Mouse (Mus musculus) kidney, adult 18-20 months (tissue): Measurements from ENCODE around the gene Tktl1.
"Not testable (repeated sequence)": the region's sequence is repeated elsewhere in the genome, so short reads cannot be mapped to it uniquely, and the experiment has no call there.

Experiments
- DNase-seq: peaks from one replicate; pipeline ENCODE4 v3.0.0; 2021

The Tktl1 gene

DNA sequence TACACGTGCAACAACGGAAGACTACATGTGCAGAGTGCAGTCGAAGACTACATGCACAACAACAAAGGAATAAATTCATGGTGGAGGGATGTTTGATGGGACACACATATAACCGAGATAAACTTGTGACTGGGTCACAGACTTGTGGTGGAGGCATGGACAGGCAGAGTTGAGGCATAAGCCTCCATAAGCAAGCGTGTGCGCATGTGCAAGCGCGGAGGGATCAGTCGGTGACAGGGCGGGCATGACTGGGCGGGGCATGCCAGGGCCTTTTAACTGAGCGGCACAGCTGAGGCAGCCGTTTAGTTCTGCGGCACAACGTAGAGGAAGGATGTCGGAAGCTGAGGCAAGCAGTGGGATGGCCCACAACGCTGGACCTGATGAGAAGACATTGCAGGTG, at the start of gene Tktl1:
Gene Tktl1 (plus strand): TSS at position 301 of the 400 bp plus-strand sequence.
- DNase-seq, result no peak

GRCm38 (mm10) chrX:74135263-74135662, 41.8 kb upstream of the Tktl1 start, which contains the start of gene Mecp2:
Gene Mecp2, minus strand, starts transcription at chrX:74135363.
- not testable (repeated sequence) for DNase-seq

DNA sequence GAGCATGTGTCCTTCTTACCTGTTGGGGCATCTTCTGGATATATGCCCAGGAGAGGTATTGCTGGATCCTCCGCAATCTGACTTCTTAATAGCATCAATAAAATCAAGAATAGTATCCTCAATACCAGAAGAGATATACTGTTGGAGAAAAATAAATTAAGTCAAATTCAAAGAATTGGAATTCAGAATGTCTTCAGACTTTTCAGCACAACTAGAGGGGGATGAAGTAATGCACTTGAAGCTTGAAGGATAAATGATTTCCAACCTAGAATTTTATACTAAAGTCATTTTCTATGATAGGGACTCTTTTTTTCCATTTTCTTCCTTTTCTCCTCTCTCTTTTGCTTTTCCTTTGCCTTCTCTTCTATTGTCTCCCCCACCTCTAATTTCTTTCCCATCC, 9.3 kb upstream of the Tktl1 start, which contains the start of gene Tex28:
Gene Tex28 (minus strand): TSS at position 101 of the 400 bp plus-strand sequence.
- DNase-seq, result no peak

DNA sequence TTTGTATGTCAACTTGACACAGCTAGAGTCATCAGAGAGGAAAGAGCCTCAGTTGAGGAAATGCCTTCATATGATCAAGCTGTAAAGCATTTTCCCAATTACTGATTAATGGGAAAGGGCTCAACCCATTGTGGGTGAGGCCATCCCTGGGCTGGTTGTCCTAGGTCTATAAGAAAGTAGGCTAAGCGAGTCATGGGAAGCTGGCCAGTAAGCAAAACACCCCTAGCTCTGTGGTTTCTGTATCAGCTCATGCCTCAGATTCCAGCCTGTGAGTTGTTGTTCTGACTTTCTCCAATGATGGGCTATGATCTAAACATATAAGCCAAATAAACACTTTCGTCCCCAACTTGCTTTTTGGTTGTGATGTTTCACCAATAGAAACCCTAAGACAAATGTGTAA, 26.5 kb downstream of the Tktl1 start:
- no peak for DNase-seq

DNA sequence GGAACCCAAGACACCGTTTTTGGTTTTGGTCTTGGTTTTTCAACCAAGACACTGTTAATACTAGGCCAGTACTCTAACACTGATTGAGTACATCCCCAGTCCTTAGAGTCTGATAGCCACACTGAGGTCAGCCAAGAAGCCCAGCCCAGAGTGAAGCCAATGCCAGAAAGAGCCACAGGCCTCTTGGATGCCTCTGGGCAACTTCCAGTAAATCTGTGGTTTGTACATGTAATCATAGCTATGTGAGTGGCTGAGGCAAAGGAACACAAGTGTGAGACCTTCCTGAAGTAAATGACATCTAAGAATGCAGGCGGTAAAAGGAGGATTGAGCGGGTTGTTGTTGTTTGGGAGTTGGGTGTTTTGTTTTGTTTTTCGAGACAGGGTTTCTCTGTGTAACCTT, 41.4 kb downstream of the Tktl1 start:
- DNase-seq, result no peak

- no peak for DNase-seq
Observed at GRCm38 (mm10) chrX:74219449-74219848, 42.4 kb downstream of the Tktl1 start.

GRCm38 (mm10) chrX:74220099-74220498, 43.0 kb downstream of the Tktl1 start:
- not testable (repeated sequence) for DNase-seq

- DNase-seq, result no peak
Observed at GRCm38 (mm10) chrX:74230038-74230437, 53.0 kb downstream of the Tktl1 start.

DNA sequence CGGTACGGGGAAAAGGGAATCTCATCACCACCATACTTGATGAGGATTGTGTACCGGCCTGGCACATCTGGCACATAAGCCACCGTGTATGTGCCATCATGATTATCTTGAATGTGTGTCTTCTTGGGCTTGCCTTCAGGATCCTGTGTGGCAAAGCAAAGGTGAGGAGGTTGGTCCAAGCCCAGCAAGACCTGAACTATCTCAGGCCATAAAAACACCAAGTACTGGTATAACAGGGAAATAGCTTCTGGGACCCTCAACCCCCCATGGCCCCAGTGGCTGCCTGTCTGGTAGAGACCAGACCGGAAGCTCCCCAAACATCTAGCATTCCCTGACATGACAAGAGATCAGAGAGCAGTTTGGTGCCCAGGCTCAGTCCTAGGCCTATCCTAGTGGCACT, 56.1 kb downstream of the Tktl1 start:
- no peak for DNase-seq

GRCm38 (mm10) chrX:74240332-74240731, 63.3 kb downstream of the Tktl1 start:
- no peak for DNase-seq

- no peak for DNase-seq
Observed at GRCm38 (mm10) chrX:74243396-74243795, 66.3 kb downstream of the Tktl1 start.

GRCm38 (mm10) chrX:74243807-74244206, 66.7 kb downstream of the Tktl1 start:
- no peak for DNase-seq

GRCm38 (mm10) chrX:74244614-74245083, 67.6 kb downstream of the Tktl1 start:
- DNase-seq, result peak; percentile 13

- no peak for DNase-seq
Observed at GRCm38 (mm10) chrX:74245107-74245506, 68.0 kb downstream of the Tktl1 start.

GRCm38 (mm10) chrX:74245687-74246086, 68.6 kb downstream of the Tktl1 start:
- peak; percentile 64 for DNase-seq

DNA sequence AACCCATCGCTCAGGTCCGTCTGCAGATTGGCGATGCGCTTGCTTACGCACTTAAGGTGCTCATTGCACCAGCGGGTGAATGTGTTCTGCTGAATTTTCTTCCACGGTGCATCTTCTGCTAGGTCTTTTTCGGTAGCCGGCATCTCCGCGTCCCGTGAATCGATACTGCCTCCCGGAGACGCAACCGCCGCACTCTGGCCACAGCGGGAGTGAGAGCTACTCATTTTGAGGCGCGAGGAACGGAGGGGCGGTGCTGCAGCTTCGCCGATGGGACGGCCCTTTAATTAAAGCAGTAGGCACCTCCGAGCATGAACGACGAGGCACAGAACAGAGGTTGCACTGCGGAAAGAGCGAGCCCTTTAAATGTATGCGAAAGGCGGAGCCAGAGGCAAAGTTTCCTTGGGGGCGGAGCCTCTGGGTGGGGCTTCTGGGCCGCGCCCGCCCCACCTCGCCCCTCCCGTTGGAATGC, 69.2 kb downstream of the Tktl1 start:
- DNase-seq, result peak; percentile 85

DNA sequence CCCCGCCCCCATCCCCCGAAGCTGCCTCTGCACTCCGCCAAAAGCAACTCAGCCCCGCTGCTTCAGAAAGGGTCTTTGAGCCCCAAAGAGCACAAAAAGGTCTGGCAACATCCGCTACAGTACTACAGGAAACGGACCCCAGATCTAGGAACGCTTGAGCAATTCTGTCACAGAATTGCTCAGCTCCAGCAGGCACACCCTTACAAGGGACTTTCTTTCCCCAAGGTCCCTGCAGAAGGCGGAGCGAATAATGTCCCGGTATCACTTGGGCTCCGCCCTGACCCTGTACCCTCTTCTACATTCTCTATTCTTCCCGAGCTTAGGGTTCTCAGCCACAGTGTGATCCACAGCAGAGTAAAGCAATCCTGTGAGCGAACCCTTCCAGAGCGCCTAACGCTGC, 69.6 kb downstream of the Tktl1 start:
- no peak for DNase-seq

DNA sequence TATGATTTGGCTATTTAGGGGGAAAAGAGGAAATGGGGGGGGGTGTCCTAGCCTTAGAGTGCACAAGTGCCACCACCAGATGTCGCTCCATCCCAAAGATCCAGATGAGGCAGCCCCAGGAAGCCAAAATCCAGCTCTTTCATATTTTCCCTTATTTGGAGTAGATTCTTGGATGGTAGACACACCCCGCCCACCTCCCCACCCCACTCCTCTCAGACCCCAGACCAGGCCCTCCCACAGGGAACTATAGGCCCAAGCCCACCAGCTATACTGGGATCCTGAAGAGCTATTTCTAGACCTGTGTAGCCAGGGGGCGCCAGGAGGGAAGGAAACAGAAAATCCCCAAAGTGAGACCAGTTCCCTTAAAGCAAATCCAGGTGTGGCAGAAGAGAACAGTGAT, 71.6 kb downstream of the Tktl1 start:
- DNase-seq, result peak; percentile 76

DNA sequence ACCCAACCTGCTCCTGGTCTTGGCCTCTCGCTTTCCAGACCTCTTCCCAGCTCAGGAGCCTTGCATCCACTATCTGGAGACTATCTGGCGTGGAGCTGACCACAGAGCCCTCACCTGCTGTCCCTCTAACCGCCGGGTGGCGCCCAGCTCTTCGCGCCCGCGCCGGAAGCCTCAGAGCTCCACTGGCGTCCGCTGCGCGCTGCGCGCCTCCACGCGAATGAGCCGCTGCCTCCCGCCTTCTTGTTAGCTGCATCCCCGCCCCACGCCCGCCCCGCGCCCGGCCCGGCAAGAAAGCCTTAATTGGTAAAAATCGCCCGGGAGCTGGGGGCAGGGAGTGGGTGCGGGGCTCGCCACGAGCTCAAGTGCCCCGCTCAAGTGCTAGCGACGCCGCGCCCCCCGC, 72.6 kb downstream of the Tktl1 start, which contains the start of gene Flna:
Gene Flna (minus strand): TSS at position 206 of the 400 bp plus-strand sequence.
- peak; percentile 75 for DNase-seq

- peak; percentile 89 for DNase-seq
Observed at GRCm38 (mm10) chrX:74254153-74254887, 77.3 kb downstream of the Tktl1 start, which contains the start of gene Emd. Gene Emd, plus strand, starts transcription at chrX:74254687.

DNA sequence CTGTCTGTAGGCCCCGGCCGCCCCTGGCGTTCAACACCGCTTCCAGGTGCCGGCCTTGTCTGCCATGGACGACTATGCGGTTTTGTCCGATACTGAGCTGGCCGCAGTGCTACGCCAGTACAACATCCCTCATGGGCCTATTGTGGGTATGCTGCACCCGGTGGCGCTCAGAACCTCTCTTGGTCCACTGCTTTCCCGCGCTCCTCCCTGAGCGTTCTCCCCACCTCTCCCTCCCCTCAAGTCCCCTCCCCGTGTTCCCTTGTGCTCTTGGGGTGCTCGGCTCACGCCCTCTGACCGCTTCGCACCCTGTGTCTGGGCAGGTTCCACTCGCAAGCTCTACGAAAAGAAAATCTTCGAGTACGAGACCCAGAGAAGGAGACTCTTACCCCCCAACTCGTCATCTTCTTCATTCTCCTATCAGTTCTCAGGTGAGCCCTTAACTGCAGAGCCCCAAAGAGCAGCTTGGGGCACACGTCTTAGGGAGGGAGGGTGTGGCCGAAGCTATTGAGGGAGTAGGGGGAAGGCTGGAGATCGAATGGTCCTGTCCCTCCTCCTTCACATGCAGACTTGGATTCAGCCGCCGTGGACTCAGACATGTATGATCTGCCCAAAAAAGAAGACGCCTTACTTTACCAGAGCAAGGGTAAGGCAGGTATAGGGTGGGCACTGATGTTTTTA, 78.0 kb downstream of the Tktl1 start:
- DNase-seq, result no peak

GRCm38 (mm10) chrX:74257746-74258145, 80.7 kb downstream of the Tktl1 start:
- no peak for DNase-seq
